Comparison of ENCODE assay signal across 10 mouse cellular contexts in genomic region chr5:139138261-139138925, GRCm38 (mm10). TPM values are rescaled to one million over a fixed set of nuclear protein-coding genes. Genes with fewer than 3 reads are reported as not detected.
DNase-seq lines count a peak whose midpoint lies in the region; ATAC-seq and TF ChIP-seq lines count a peak whose summit lies in the region.
"Had no signal": no experiment of that assay in that cellular context is flagged by ENCODE, and none has a peak within 500 bp of the region (broad histone marks: within the 10 kb centered on the region; RNA-seq: fewer than 3 reads in every experiment).

No protein-coding gene starts in this region.

- DNase-seq in heart, postnatal 10 days = peak; percentile 44 to 55
- peak; percentile 90 for DNase-seq in brain, embryonic 14.5 days (ENCODE audit: low read depth)
- peak; percentile 90 for DNase-seq in hindbrain, postnatal 0 days (ENCODE audit: low spot score)
- peak; percentile 61 for DNase-seq in lung, postnatal 10 days
- DNase-seq in telencephalon, adult 2 months (ENCODE audit: low read depth, low spot score) = peak; percentile 87
- DNase-seq in spleen, adult 18-20 months = no peak
- no peak for DNase-seq in kidney, adult 11 months

- 74% methylated on average over 12 of the region's 12 CpGs for WGBS in heart, embryonic 11.5 days (ENCODE audit: insufficient replicate concordance)
- WGBS in hindbrain, postnatal 0 days = 39% methylated on average over 12 of the region's 12 CpGs

- no peak for TF ChIP-seq POLR2A in brain, embryonic 14.5 days (IDR thresholded peaks at IDR 0.05; ENCODE audit: borderline replicate concordance, extremely low read depth, insufficient read depth, insufficient read length, poor library complexity, severe bottlenecking)

- H3K27me3 ChIP-seq in heart, embryonic 11.5 days (ENCODE audit: control insufficient read depth, insufficient read depth, low read length) = no peaks in the 10 kb centered on the region
- H3K27me3 ChIP-seq in hindbrain, postnatal 0 days (ENCODE audit: insufficient read depth, low read length) = no peaks in the 10 kb centered on the region
- H3K27me3 ChIP-seq: CH12.LX; limb, embryonic 12.5 days had no signal

- H3K36me3 ChIP-seq in heart, embryonic 11.5 days (ENCODE audit: control insufficient read depth, insufficient read depth, low read length) = no peaks in the 10 kb centered on the region
- H3K36me3 ChIP-seq in hindbrain, postnatal 0 days (ENCODE audit: insufficient read depth, low read length) = no peaks in the 10 kb centered on the region
- H3K36me3 ChIP-seq: limb, embryonic 12.5 days had no signal

- no peak overlapping the region for H3K4me3 ChIP-seq in heart, embryonic 11.5 days (ENCODE audit: low read depth, low read length)
- H3K4me3 ChIP-seq in hindbrain, postnatal 0 days (ENCODE audit: low read length) = no peak overlapping the region
- H3K4me3 ChIP-seq: limb, embryonic 12.5 days had no signal

- intact Hi-C loops in heart, postnatal 10 days (cut with DNase I) = no loop called here

- ATAC-seq in heart, embryonic 11.5 days (replicated peaks; ENCODE audit: insufficient number of reproducible peaks, low FRiP score, low TSS enrichment) = no peak
- ATAC-seq in hindbrain, postnatal 0 days = peak; percentile 85

- TF ChIP-seq CTCF in brain, embryonic 14.5 days (IDR thresholded peaks at IDR 0.05; ENCODE audit: borderline replicate concordance, extremely low read depth, insufficient read depth, insufficient read length) = no peak
- no peak for TF ChIP-seq CTCF in hindbrain, postnatal 0 days (IDR thresholded peaks at IDR 0.05; ENCODE audit: low read depth)

- no peaks in the 10 kb centered on the region for H3K9me3 ChIP-seq in heart, embryonic 11.5 days (replicated peaks; ENCODE audit: control insufficient read depth, low read length)
- no peaks in the 10 kb centered on the region for H3K9me3 ChIP-seq in hindbrain, postnatal 0 days (ENCODE audit: low read length)
- H3K9me3 ChIP-seq: limb, embryonic 12.5 days had no signal

- no peak overlapping the region for H3K27ac ChIP-seq in heart, embryonic 11.5 days (ENCODE audit: low read depth, low read length)
- peak overlapping the region; percentile 70 for H3K27ac ChIP-seq in hindbrain, postnatal 0 days
- H3K27ac ChIP-seq: limb, embryonic 12.5 days had no signal

- no peak overlapping the region for H3K9ac ChIP-seq in heart, embryonic 11.5 days (ENCODE audit: low read depth, low read length)
- no peak overlapping the region for H3K9ac ChIP-seq in hindbrain, postnatal 0 days (replicated peaks; ENCODE audit: low read length)
- H3K9ac ChIP-seq: limb, embryonic 12.5 days had no signal

- no peak overlapping the region for H3K4me2 ChIP-seq in heart, embryonic 11.5 days
- H3K4me2 ChIP-seq in hindbrain, postnatal 0 days (ENCODE audit: low read depth, low read length) = 0 out of 2 replicates have a peak overlapping the region, but pooled peaks have one; percentile 8
- H3K4me2 ChIP-seq: limb, embryonic 12.5 days had no signal

- H3K4me1 ChIP-seq in heart, embryonic 11.5 days (ENCODE audit: control insufficient read depth, insufficient read depth, low read length) = peaks cover 9% of the 10 kb centered on the region
- H3K4me1 ChIP-seq in hindbrain, postnatal 0 days (ENCODE audit: insufficient read depth, low read length) = no peaks in the 10 kb centered on the region
- H3K4me1 ChIP-seq: limb, embryonic 12.5 days had no signal

RNA-seq across cellular contexts. Expression of gene Prkar1b, which starts 11.4 kb away (rescaled TPM):
- 1 to 10 TPM; 1.5 to 3.5 TPM for total RNA-seq in heart, postnatal 10 days (2021)
- polyA plus RNA-seq in heart, embryonic 11.5 days (2014; fragmentation: Nextera tagmentation; extraction: Ambion mirVana) = 5.3 and 8.4 TPM in 2 replicates
- polyA plus RNA-seq in brain, embryonic 14.5 days (2012; rRNA removed) = 148 and 202 TPM in 2 replicates
- 264 and 274 TPM in 2 replicates for total RNA-seq in hindbrain, postnatal 0 days (2014; rRNA removed)
- polyA plus RNA-seq in hindbrain, postnatal 0 days (2015; fragmentation: Nextera tagmentation; extraction: Ambion mirVana) = 297 and 322 TPM in 2 replicates
- total RNA-seq: CH12.LX had no signal

RNA-seq across cellular contexts. Expression of gene Dnaaf5, which starts 11.6 kb away (rescaled TPM):
- 10 to 100 TPM; 17.9 to 18.0 TPM for total RNA-seq in heart, postnatal 10 days (2021)
- 6.2 and 6.9 TPM in 2 replicates for polyA plus RNA-seq in heart, embryonic 11.5 days (2014; fragmentation: Nextera tagmentation; extraction: Ambion mirVana)
- 12.6 and 14.9 TPM in 2 replicates for polyA plus RNA-seq in brain, embryonic 14.5 days (2012; rRNA removed)
- 12.8 and 16.3 TPM in 2 replicates for total RNA-seq in hindbrain, postnatal 0 days (2014; rRNA removed)
- 1.8 and 2.2 TPM in 2 replicates for polyA plus RNA-seq in hindbrain, postnatal 0 days (2015; fragmentation: Nextera tagmentation; extraction: Ambion mirVana)

Comparison
In these comparisons a context has a peak if more than half of its experiments do, and no peak if none do; other contexts are left out.
1. DNase-seq: peak in heart, postnatal 10 days (2 of 2), brain, embryonic 14.5 days (single experiment), hindbrain, postnatal 0 days (single experiment), lung, postnatal 10 days (single experiment) and telencephalon, adult 2 months (single experiment); none in spleen, adult 18-20 months (0 of 2) and kidney, adult 11 months (single experiment).
2. RNA of gene Prkar1b, which starts 11.4 kb away (polyA plus RNA-seq): 297 to 322 TPM in hindbrain, postnatal 0 days and 148 to 202 TPM in brain, embryonic 14.5 days; 5.3 to 8.4 TPM in heart, embryonic 11.5 days; every median in the first group is over 10 times any median in the second.